Mouse (Mus musculus): ENCODE results near the gene Ank2. TPM values are rescaled to one million over a fixed set of nuclear protein-coding genes. Genes with fewer than 3 reads are reported as not detected.

The Ank2 gene
- polyA plus RNA-seq, 1 experiment from 2014 or later, result 30.8 TPM

GRCm38 (mm10) chr3:127210552-127210951 lies 288.6 kb downstream of the Ank2 start:
- Histone ChIP-seq H3K4me2 (no peak overlapping the region), H3K4me1 (ENCODE audit: control insufficient read depth, insufficient read depth, low read length) (no peaks in the 10 kb centered on the region), H3K27ac (ENCODE audit: low read depth, low read length) (no peak overlapping the region), H3K27me3 (ENCODE audit: control insufficient read depth, insufficient read depth, low read length) (no peaks in the 10 kb centered on the region), H3K9ac (ENCODE audit: low read depth, low read length) (no peak overlapping the region), H3K4me3 (ENCODE audit: low read depth, low read length) (no peak overlapping the region), H3K9me3 (replicated peaks; ENCODE audit: control insufficient read depth, low read length) (no peaks in the 10 kb centered on the region), H3K36me3 (ENCODE audit: control insufficient read depth, insufficient read depth, low read length) (no peaks in the 10 kb centered on the region)
- 58% methylated on average over 4 of the region's 4 CpGs for WGBS (ENCODE audit: insufficient replicate concordance)
- no peak for ATAC-seq (replicated peaks; ENCODE audit: insufficient number of reproducible peaks, low FRiP score, low TSS enrichment)

GRCm38 (mm10) chr3:127208871-127209270 lies 290.3 kb downstream of the Ank2 start:
- no peaks in the 10 kb centered on the region for H3K4me1 ChIP-seq (ENCODE audit: control insufficient read depth, insufficient read depth, low read length)
- no peak for ATAC-seq (replicated peaks; ENCODE audit: insufficient number of reproducible peaks, low FRiP score, low TSS enrichment)
- no peaks in the 10 kb centered on the region for H3K36me3 ChIP-seq (ENCODE audit: control insufficient read depth, insufficient read depth, low read length)
- no peak overlapping the region for H3K27ac ChIP-seq (ENCODE audit: low read depth, low read length)
- no peaks in the 10 kb centered on the region for H3K27me3 ChIP-seq (ENCODE audit: control insufficient read depth, insufficient read depth, low read length)
- 58% methylated on average over 5 of the region's 5 CpGs for WGBS (ENCODE audit: insufficient replicate concordance)
- H3K9me3 ChIP-seq (replicated peaks; ENCODE audit: control insufficient read depth, low read length), result no peaks in the 10 kb centered on the region
- no peak overlapping the region for H3K4me3 ChIP-seq (ENCODE audit: low read depth, low read length)
- H3K4me2 ChIP-seq, result no peak overlapping the region
- H3K9ac ChIP-seq (ENCODE audit: low read depth, low read length), result no peak overlapping the region

GRCm38 (mm10) chr3:127205883-127206434 lies 293.2 kb downstream of the Ank2 start:
- Histone ChIP-seq H3K9me3 (replicated peaks; ENCODE audit: control insufficient read depth, low read length) (no peaks in the 10 kb centered on the region), H3K36me3 (ENCODE audit: control insufficient read depth, insufficient read depth, low read length) (no peaks in the 10 kb centered on the region), H3K4me2 (no peak overlapping the region), H3K9ac (ENCODE audit: low read depth, low read length) (no peak overlapping the region), H3K27ac (ENCODE audit: low read depth, low read length) (no peak overlapping the region), H3K4me3 (ENCODE audit: low read depth, low read length) (no peak overlapping the region), H3K4me1 (ENCODE audit: control insufficient read depth, insufficient read depth, low read length) (no peaks in the 10 kb centered on the region), H3K27me3 (ENCODE audit: control insufficient read depth, insufficient read depth, low read length) (no peaks in the 10 kb centered on the region)
- WGBS (ENCODE audit: insufficient replicate concordance), result 89% methylated on average over 5 of the region's 5 CpGs
- no peak for ATAC-seq (replicated peaks; ENCODE audit: insufficient number of reproducible peaks, low FRiP score, low TSS enrichment)

DNA sequence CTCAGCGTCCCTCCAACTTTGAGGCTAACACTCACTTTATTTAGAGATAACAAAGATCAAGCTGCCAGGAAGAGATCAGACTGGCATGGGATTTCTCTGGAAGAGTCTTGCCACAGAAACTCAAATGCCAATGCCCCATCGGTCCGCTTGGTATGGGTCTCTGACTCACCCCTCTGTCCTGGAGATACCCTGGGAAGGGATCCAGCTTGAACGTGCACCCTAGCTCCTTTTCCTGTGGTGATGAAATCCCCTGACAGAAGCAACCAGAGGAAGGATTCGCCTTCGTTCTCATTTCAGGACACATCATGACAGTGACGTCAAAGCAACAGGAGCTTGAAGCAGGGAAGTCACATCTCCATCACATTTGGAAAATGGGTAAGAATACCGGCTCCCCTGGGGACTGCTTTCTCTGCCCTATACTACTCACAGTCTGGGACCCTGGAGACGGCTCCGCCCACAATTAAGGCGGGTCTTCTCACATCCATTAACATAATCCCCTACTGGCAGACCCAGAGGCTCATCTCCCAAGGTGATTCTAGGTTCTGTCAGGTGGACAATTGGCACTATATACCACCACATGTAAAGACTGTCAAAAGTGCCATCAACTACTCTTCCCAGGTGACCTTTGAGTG lies 296.6 kb downstream of the Ank2 start:
- no peaks in the 10 kb centered on the region for H3K4me1 ChIP-seq (ENCODE audit: control insufficient read depth, insufficient read depth, low read length)
- H3K27me3 ChIP-seq (ENCODE audit: control insufficient read depth, insufficient read depth, low read length), result no peaks in the 10 kb centered on the region
- no peak overlapping the region for H3K9ac ChIP-seq (ENCODE audit: low read depth, low read length)
- H3K36me3 ChIP-seq (ENCODE audit: control insufficient read depth, insufficient read depth, low read length), result no peaks in the 10 kb centered on the region
- no peak overlapping the region for H3K4me3 ChIP-seq (ENCODE audit: low read depth, low read length)
- ATAC-seq (replicated peaks; ENCODE audit: insufficient number of reproducible peaks, low FRiP score, low TSS enrichment), result 0 out of 2 replicates have a peak, but pooled peaks have one; percentile 39
- H3K4me2 ChIP-seq, result no peak overlapping the region
- 31% methylated on average over 11 of the region's 11 CpGs for WGBS (ENCODE audit: insufficient replicate concordance)
- H3K9me3 ChIP-seq (replicated peaks; ENCODE audit: control insufficient read depth, low read length), result no peaks in the 10 kb centered on the region
- H3K27ac ChIP-seq (ENCODE audit: low read depth, low read length), result no peak overlapping the region

DNA sequence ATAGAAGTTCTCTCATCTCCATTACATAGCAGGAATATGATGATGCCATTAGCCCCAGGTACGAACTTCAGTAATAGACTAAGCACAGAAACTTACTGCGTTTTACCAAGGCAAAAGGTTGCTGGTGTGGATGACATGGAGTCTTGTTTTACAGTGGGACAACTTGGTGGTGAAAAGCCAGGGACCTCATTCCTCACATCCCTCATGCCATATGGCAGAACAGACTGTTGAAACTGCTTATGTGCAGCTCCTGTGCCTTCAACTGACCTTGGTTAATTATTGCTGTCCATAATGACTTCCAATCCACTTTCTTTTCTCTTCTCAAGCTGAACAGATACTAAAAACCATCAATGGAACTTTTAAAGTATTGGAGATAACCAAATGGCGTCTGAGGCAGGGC lies 298.4 kb downstream of the Ank2 start:
- no peaks in the 10 kb centered on the region for H3K9me3 ChIP-seq (replicated peaks; ENCODE audit: control insufficient read depth, low read length)
- 64% methylated on average over 3 of the region's 3 CpGs for WGBS (ENCODE audit: insufficient replicate concordance)
- no peaks in the 10 kb centered on the region for H3K27me3 ChIP-seq (ENCODE audit: control insufficient read depth, insufficient read depth, low read length)
- no peak overlapping the region for H3K4me3 ChIP-seq (ENCODE audit: low read depth, low read length)
- no peak overlapping the region for H3K9ac ChIP-seq (ENCODE audit: low read depth, low read length)
- no peak overlapping the region for H3K4me2 ChIP-seq
- no peaks in the 10 kb centered on the region for H3K4me1 ChIP-seq (ENCODE audit: control insufficient read depth, insufficient read depth, low read length)
- no peak overlapping the region for H3K27ac ChIP-seq (ENCODE audit: low read depth, low read length)
- no peak for ATAC-seq (replicated peaks; ENCODE audit: insufficient number of reproducible peaks, low FRiP score, low TSS enrichment)
- no peaks in the 10 kb centered on the region for H3K36me3 ChIP-seq (ENCODE audit: control insufficient read depth, insufficient read depth, low read length)

DNA sequence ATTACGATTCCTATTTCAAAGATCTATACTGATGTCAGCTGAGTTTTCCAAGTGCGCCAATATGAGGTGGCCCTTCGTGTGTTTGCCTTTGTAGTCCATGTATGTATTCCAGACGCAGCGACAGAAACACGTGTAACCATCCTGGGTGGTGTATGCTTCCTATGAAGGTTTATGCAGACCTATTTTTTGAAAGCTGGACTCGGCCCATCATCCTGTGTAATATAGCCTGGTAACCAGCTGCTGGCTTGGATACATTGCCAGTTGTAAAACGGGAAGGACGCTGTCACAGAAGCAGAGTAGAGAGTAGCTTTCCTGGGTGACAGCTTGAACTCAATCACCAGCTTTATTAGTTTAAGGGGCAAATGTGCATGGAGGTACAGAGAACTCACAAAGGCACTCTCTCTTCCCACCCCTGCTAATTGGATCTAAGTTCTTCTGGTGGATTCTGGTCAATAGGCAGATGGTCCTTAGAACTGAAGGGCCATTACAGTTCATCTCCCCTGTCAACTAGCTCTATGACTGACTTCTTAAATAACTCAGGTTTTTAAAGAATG lies 300.0 kb downstream of the Ank2 start:
- H3K9me3 ChIP-seq (replicated peaks; ENCODE audit: control insufficient read depth, low read length), result no peaks in the 10 kb centered on the region
- no peaks in the 10 kb centered on the region for H3K4me1 ChIP-seq (ENCODE audit: control insufficient read depth, insufficient read depth, low read length)
- no peaks in the 10 kb centered on the region for H3K36me3 ChIP-seq (ENCODE audit: control insufficient read depth, insufficient read depth, low read length)
- no peak for ATAC-seq (replicated peaks; ENCODE audit: insufficient number of reproducible peaks, low FRiP score, low TSS enrichment)
- H3K27me3 ChIP-seq (ENCODE audit: control insufficient read depth, insufficient read depth, low read length), result no peaks in the 10 kb centered on the region
- H3K27ac ChIP-seq (ENCODE audit: low read depth, low read length), result no peak overlapping the region
- no peak overlapping the region for H3K4me2 ChIP-seq
- WGBS (ENCODE audit: insufficient replicate concordance), result 86% methylated on average over 9 of the region's 9 CpGs
- no peak overlapping the region for H3K9ac ChIP-seq (ENCODE audit: low read depth, low read length)
- no peak overlapping the region for H3K4me3 ChIP-seq (ENCODE audit: low read depth, low read length)

- 92% methylated on average over 7 of the region's 7 CpGs for WGBS (ENCODE audit: insufficient replicate concordance)
- no peak overlapping the region for H3K4me3 ChIP-seq (ENCODE audit: low read depth, low read length)
Observed at GRCm38 (mm10) chr3:127198656-127199055, 300.5 kb downstream of the Ank2 start.

GRCm38 (mm10) chr3:127188789-127189128 lies 310.4 kb downstream of the Ank2 start:
- H3K4me1 ChIP-seq (ENCODE audit: control insufficient read depth, insufficient read depth, low read length), result no peaks in the 10 kb centered on the region
- no peak overlapping the region for H3K9ac ChIP-seq (ENCODE audit: low read depth, low read length)
- no peaks in the 10 kb centered on the region for H3K27me3 ChIP-seq (ENCODE audit: control insufficient read depth, insufficient read depth, low read length)
- no peaks in the 10 kb centered on the region for H3K9me3 ChIP-seq (replicated peaks; ENCODE audit: control insufficient read depth, low read length)
- no peak for ATAC-seq (replicated peaks; ENCODE audit: insufficient number of reproducible peaks, low FRiP score, low TSS enrichment)
- H3K36me3 ChIP-seq (ENCODE audit: control insufficient read depth, insufficient read depth, low read length), result no peaks in the 10 kb centered on the region
- 87% methylated on average over 5 of the region's 5 CpGs for WGBS (ENCODE audit: insufficient replicate concordance)
- no peak overlapping the region for H3K4me3 ChIP-seq (ENCODE audit: low read depth, low read length)
- no peak overlapping the region for H3K4me2 ChIP-seq
- H3K27ac ChIP-seq (ENCODE audit: low read depth, low read length), result no peak overlapping the region

More at GRCm38 (mm10) chr3:127198656-127199055, 300.5 kb downstream of the Ank2 start:
- no peak for ATAC-seq (replicated peaks; ENCODE audit: insufficient number of reproducible peaks, low FRiP score, low TSS enrichment)
- H3K4me1 ChIP-seq (ENCODE audit: control insufficient read depth, insufficient read depth, low read length), result no peaks in the 10 kb centered on the region
- H3K9me3 ChIP-seq (replicated peaks; ENCODE audit: control insufficient read depth, low read length), result no peaks in the 10 kb centered on the region
- no peaks in the 10 kb centered on the region for H3K36me3 ChIP-seq (ENCODE audit: control insufficient read depth, insufficient read depth, low read length)
- no peak overlapping the region for H3K9ac ChIP-seq (ENCODE audit: low read depth, low read length)
- no peak overlapping the region for H3K27ac ChIP-seq (ENCODE audit: low read depth, low read length)
- H3K27me3 ChIP-seq (ENCODE audit: control insufficient read depth, insufficient read depth, low read length), result no peaks in the 10 kb centered on the region
- no peak overlapping the region for H3K4me2 ChIP-seq

Data from heart, embryonic 11.5 days (tissue).